Mouse (Mus musculus): Measurements from ENCODE around the gene Uhrf1bp1l. TPM values are rescaled to one million over a fixed set of nuclear protein-coding genes. Genes with fewer than 3 reads are reported as not detected.

Gene Uhrf1bp1l
- polyA plus RNA-seq, 1 experiment from 2014 or later, result 31.6 TPM

GRCm38 (mm10) chr10:89837476-89837875 is 92.7 kb downstream of the Uhrf1bp1l start:
- Histone ChIP-seq H3K27ac (ENCODE audit: low read depth, low read length) (no peak overlapping the region), H3K4me3 (ENCODE audit: low read depth, low read length) (no peak overlapping the region), H3K9me3 (ENCODE audit: control insufficient read depth, low read length) (no peaks in the 10 kb centered on the region), H3K4me2 (ENCODE audit: low read depth) (no peak overlapping the region), H3K36me3 (ENCODE audit: control insufficient read depth, insufficient read depth, low read length) (no peaks in the 10 kb centered on the region), H3K27me3 (ENCODE audit: control insufficient read depth, insufficient read depth, low read length) (no peaks in the 10 kb centered on the region), H3K9ac (ENCODE audit: low read length) (no peak overlapping the region), H3K4me1 (ENCODE audit: control insufficient read depth, insufficient read depth, low read length) (no peaks in the 10 kb centered on the region)
- ATAC-seq (ENCODE audit: insufficient read depth, low FRiP score, low TSS enrichment) (no peak), DNase-seq (ENCODE audit: low spot score) (no peak)
- WGBS, result 54% methylated on average over 3 of the region's 3 CpGs

GRCm38 (mm10) chr10:89838834-89839233 is 94.0 kb downstream of the Uhrf1bp1l start:
- DNase-seq (ENCODE audit: low spot score), result no peak
- Histone ChIP-seq H3K4me1 (ENCODE audit: control insufficient read depth, insufficient read depth, low read length) (no peaks in the 10 kb centered on the region), H3K9me3 (ENCODE audit: control insufficient read depth, low read length) (no peaks in the 10 kb centered on the region), H3K4me3 (ENCODE audit: low read depth, low read length) (no peak overlapping the region), H3K27me3 (ENCODE audit: control insufficient read depth, insufficient read depth, low read length) (no peaks in the 10 kb centered on the region), H3K9ac (ENCODE audit: low read length) (no peak overlapping the region), H3K27ac (ENCODE audit: low read depth, low read length) (no peak overlapping the region), H3K36me3 (ENCODE audit: control insufficient read depth, insufficient read depth, low read length) (no peaks in the 10 kb centered on the region), H3K4me2 (ENCODE audit: low read depth) (no peak overlapping the region)
- 86% methylated on average over 3 of the region's 3 CpGs for WGBS
- ATAC-seq (ENCODE audit: insufficient read depth, low FRiP score, low TSS enrichment), result no peak

- no peaks in the 10 kb centered on the region for H3K9me3 ChIP-seq (ENCODE audit: control insufficient read depth, low read length)
- 92% methylated on average over 6 of the region's 6 CpGs for whole genome bisulfite sequencing
- H3K4me2 ChIP-seq (ENCODE audit: low read depth), result no peak overlapping the region
- H3K4me3 ChIP-seq (ENCODE audit: low read depth, low read length), result no peak overlapping the region
- ATAC-seq (ENCODE audit: insufficient read depth, low FRiP score, low TSS enrichment) (no peak), DNase-seq (ENCODE audit: low spot score) (no peak)
- no peaks in the 10 kb centered on the region for H3K36me3 ChIP-seq (ENCODE audit: control insufficient read depth, insufficient read depth, low read length)
- no peak overlapping the region for H3K27ac ChIP-seq (ENCODE audit: low read depth, low read length)
- H3K9ac ChIP-seq (ENCODE audit: low read length), result no peak overlapping the region
- H3K4me1 ChIP-seq (ENCODE audit: control insufficient read depth, insufficient read depth, low read length), result no peaks in the 10 kb centered on the region
- no peaks in the 10 kb centered on the region for H3K27me3 ChIP-seq (ENCODE audit: control insufficient read depth, insufficient read depth, low read length)
Observed at GRCm38 (mm10) chr10:89850951-89851350, 106.2 kb downstream of the Uhrf1bp1l start.

GRCm38 (mm10) chr10:89855251-89855875 is 110.6 kb downstream of the Uhrf1bp1l start:
- H3K4me1 ChIP-seq (ENCODE audit: control insufficient read depth, insufficient read depth, low read length), result no peaks in the 10 kb centered on the region
- no peak overlapping the region for H3K4me3 ChIP-seq (ENCODE audit: low read depth, low read length)
- no peak overlapping the region for H3K4me2 ChIP-seq (ENCODE audit: low read depth)
- H3K27me3 ChIP-seq (ENCODE audit: control insufficient read depth, insufficient read depth, low read length), result no peaks in the 10 kb centered on the region
- no peaks in the 10 kb centered on the region for H3K36me3 ChIP-seq (ENCODE audit: control insufficient read depth, insufficient read depth, low read length)
- no peak for DNase-seq (ENCODE audit: low spot score)
- no peak overlapping the region for H3K9ac ChIP-seq (ENCODE audit: low read length)
- H3K9me3 ChIP-seq (ENCODE audit: control insufficient read depth, low read length), result no peaks in the 10 kb centered on the region
- ATAC-seq (ENCODE audit: insufficient read depth, low FRiP score, low TSS enrichment), result no peak
- no peak overlapping the region for H3K27ac ChIP-seq (ENCODE audit: low read depth, low read length)
- WGBS, result 73% methylated on average over 5 of the region's 5 CpGs

- Histone ChIP-seq H3K9me3 (ENCODE audit: control insufficient read depth, low read length) (no peaks in the 10 kb centered on the region), H3K27me3 (ENCODE audit: control insufficient read depth, insufficient read depth, low read length) (no peaks in the 10 kb centered on the region), H3K4me2 (ENCODE audit: low read depth) (no peak overlapping the region), H3K27ac (ENCODE audit: low read depth, low read length) (no peak overlapping the region), H3K9ac (ENCODE audit: low read length) (no peak overlapping the region), H3K4me1 (ENCODE audit: control insufficient read depth, insufficient read depth, low read length) (no peaks in the 10 kb centered on the region), H3K36me3 (ENCODE audit: control insufficient read depth, insufficient read depth, low read length) (no peaks in the 10 kb centered on the region), H3K4me3 (ENCODE audit: low read depth, low read length) (no peak overlapping the region)
- ATAC-seq (ENCODE audit: insufficient read depth, low FRiP score, low TSS enrichment), result no peak
- no peak for DNase-seq (ENCODE audit: low spot score)
- 97% methylated on average over 7 of the region's 7 CpGs for WGBS
Observed at GRCm38 (mm10) chr10:89856286-89856685, 111.5 kb downstream of the Uhrf1bp1l start.

- Histone ChIP-seq H3K27me3 (ENCODE audit: control insufficient read depth, insufficient read depth, low read length) (no peaks in the 10 kb centered on the region), H3K9ac (ENCODE audit: low read length) (no peak overlapping the region), H3K36me3 (ENCODE audit: control insufficient read depth, insufficient read depth, low read length) (no peaks in the 10 kb centered on the region), H3K4me1 (ENCODE audit: control insufficient read depth, insufficient read depth, low read length) (no peaks in the 10 kb centered on the region), H3K4me3 (ENCODE audit: low read depth, low read length) (no peak overlapping the region), H3K27ac (ENCODE audit: low read depth, low read length) (no peak overlapping the region), H3K4me2 (ENCODE audit: low read depth) (no peak overlapping the region), H3K9me3 (ENCODE audit: control insufficient read depth, low read length) (no peaks in the 10 kb centered on the region)
- ATAC-seq (ENCODE audit: insufficient read depth, low FRiP score, low TSS enrichment) (no peak), DNase-seq (ENCODE audit: low spot score) (no peak)
- 93% methylated on average over 4 of the region's 4 CpGs for WGBS
Observed at GRCm38 (mm10) chr10:89868211-89868610, 123.4 kb downstream of the Uhrf1bp1l start.

GRCm38 (mm10) chr10:89868836-89869235 is 124.0 kb downstream of the Uhrf1bp1l start:
- no peak overlapping the region for H3K9ac ChIP-seq (ENCODE audit: low read length)
- peaks cover under 1% of the 10 kb centered on the region; the same call in 1 of the 2 replicates for H3K4me1 ChIP-seq (ENCODE audit: control insufficient read depth, insufficient read depth, low read length)
- WGBS, result 83% methylated on average over 3 of the region's 3 CpGs
- no peak overlapping the region for H3K4me2 ChIP-seq (ENCODE audit: low read depth)
- DNase-seq (ENCODE audit: low spot score), result no peak
- no peak for ATAC-seq (ENCODE audit: insufficient read depth, low FRiP score, low TSS enrichment)
- no peaks in the 10 kb centered on the region for H3K36me3 ChIP-seq (ENCODE audit: control insufficient read depth, insufficient read depth, low read length)
- no peak overlapping the region for H3K27ac ChIP-seq (ENCODE audit: low read depth, low read length)
- H3K27me3 ChIP-seq (ENCODE audit: control insufficient read depth, insufficient read depth, low read length), result no peaks in the 10 kb centered on the region; the same call in 1 of the 2 replicates
- H3K4me3 ChIP-seq (ENCODE audit: low read depth, low read length), result no peak overlapping the region
- H3K9me3 ChIP-seq (ENCODE audit: control insufficient read depth, low read length), result no peaks in the 10 kb centered on the region

Other genes with a start within 250 kb of the Uhrf1bp1l start
- gene Nr1h4, start 211.4 kb upstream of the Uhrf1bp1l start, polyA plus RNA-seq (2014; fragmentation: Nextera tagmentation; extraction: Ambion mirVana), result not detected in 2 replicates
- 0.31 TPM in 1 of 2 replicates, not detected in the other for gene Slc17a8, start 123.7 kb upstream of the Uhrf1bp1l start, polyA plus RNA-seq (2014; fragmentation: Nextera tagmentation; extraction: Ambion mirVana)
- 21.5 and 23.1 TPM in 2 replicates for gene Scyl2, start 58.7 kb upstream of the Uhrf1bp1l start, polyA plus RNA-seq (2014; fragmentation: Nextera tagmentation; extraction: Ambion mirVana)
- gene Actr6, start 12.7 kb upstream of the Uhrf1bp1l start, polyA plus RNA-seq (2014; fragmentation: Nextera tagmentation; extraction: Ambion mirVana), result 39.5 and 40.3 TPM in 2 replicates
- 8.7 and 9.7 TPM in 2 replicates for gene Anks1b, start 128.5 kb downstream of the Uhrf1bp1l start, polyA plus RNA-seq (2014; fragmentation: Nextera tagmentation; extraction: Ambion mirVana)

All from neural tube, embryonic 11.5 days (tissue).